Mouse (Mus musculus) neutrophil, adult 5-6 weeks (primary cell): ENCODE results near the gene Cnmd. TPM values are rescaled to one million over a fixed set of nuclear protein-coding genes. Genes with fewer than 3 reads are reported as not detected.
A peak's percentile ranks its signal among the peaks of the same experiment; 100 is the strongest.

Experiments
- ATAC-seq: fragments of 151-379, 151-347 bp; 2 replicates; pipeline ENCODE4 v1.8.0; 2017; ENCODE audit warnings: mild to moderate bottlenecking, moderate TSS enrichment; ENCODE audit not compliant: insufficient number of reproducible peaks, poor library complexity, low FRiP score, severe bottlenecking; ENCODE audit errors: extremely low read depth
- total RNA-seq: library from RNA; stranded (forward); fragments of 200-1000 nt; gene quantifications from 2 replicates; pipeline ENCODE4 v1.2.3, GENCODE M21; 2017

Cnmd gene
- total RNA-seq = not detected in 2 replicates

GRCm38 (mm10) chr14:79662001-79662400 lies at the start of gene Cnmd:
Cnmd (minus strand) TSS chr14:79662170.
- no peak for ATAC-seq

GRCm38 (mm10) chr14:79711301-79711700 lies 49.3 kb upstream of the Cnmd start:
- no peak for ATAC-seq

DNA sequence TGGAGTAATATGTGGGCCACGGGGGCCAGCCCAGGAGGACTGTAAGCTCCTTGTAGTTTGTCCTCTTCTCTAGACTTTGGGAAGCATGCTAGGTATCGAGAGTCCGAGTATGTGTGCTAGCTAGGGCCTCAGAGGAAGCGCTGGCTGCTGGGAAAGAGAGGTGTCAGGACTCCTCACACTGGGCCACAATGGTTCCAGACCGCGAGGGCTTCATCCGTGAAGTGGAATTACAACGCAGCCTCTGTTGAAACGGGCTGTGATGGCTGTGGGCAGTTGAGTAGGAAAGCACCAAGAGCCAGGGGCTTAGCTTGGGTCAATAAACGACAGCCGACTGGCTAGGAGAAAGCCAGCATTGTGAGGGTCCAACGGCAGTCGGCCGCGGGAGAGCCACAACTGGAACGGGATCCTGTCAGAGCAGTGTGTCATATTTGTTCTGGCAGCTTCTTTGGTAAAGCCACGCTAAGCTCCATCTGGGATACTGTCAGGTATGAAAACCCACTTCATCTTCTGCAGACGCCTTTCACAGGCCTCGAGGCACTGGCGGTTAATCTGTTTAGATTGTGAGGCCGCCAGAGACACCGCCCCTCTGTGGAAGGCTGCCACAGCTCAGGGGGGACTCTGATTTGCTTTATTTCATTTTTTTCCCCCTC lies 41.7 kb upstream of the Cnmd start:
- no peak for ATAC-seq

DNA sequence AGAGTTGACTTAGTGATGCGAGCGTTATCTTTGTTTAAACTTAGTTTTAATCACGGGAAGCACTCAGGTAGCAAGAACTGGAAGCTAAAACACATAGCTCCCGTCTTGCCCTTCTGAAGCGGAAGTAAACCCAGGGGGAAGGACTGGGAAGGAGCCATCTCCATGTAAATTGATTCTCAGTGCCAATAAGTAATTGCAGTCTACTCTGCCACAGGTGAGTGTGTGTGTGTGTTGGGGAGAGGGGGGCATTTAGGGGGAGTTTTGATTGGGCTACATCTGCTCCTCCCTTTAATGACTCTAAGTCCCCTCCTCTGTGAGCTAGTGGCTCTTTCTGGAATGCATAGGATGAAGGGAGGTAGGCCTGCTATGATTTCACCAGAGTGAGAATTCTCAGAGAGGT lies 39.6 kb upstream of the Cnmd start:
- ATAC-seq = no peak

DNA sequence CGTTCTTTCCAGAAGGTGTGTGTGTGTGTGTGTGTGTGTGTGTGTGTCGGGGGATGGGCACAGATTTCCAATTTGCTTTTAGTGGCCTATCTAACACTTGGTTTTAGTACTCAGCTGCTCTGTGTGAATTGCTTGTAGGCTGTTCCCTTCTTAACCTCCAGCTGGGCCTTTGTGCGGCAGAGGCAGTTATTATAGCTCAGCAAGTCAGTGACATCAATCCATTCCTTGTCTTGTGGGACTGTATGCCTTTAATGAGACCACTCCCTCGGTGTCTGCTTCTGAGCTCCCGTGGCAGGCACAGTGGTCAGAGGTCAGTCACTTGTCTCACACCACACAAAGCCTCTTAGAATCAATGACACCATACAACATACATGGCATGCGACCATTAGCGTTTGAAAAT lies 39.1 kb upstream of the Cnmd start:
- no peak for ATAC-seq

DNA sequence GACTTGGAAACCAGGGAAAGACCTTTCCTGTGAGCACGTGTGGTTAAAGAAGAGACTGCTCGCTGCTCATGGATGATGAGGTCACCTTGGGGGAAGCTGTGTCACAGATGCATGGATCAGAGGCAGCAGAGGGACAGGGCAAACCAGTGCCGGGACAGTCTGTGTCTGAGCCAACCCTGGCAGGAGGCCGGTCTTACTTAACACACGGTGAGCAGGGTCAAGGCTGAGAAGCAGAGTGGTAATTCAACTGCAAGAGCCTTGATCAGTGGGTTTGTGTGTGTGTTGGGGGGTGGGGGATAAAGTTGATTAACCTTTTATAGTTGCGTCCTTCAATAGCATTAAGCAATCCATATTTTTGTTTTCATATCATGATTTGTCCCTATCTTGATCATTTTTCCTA lies 37.4 kb upstream of the Cnmd start:
- ATAC-seq = no peak

DNA sequence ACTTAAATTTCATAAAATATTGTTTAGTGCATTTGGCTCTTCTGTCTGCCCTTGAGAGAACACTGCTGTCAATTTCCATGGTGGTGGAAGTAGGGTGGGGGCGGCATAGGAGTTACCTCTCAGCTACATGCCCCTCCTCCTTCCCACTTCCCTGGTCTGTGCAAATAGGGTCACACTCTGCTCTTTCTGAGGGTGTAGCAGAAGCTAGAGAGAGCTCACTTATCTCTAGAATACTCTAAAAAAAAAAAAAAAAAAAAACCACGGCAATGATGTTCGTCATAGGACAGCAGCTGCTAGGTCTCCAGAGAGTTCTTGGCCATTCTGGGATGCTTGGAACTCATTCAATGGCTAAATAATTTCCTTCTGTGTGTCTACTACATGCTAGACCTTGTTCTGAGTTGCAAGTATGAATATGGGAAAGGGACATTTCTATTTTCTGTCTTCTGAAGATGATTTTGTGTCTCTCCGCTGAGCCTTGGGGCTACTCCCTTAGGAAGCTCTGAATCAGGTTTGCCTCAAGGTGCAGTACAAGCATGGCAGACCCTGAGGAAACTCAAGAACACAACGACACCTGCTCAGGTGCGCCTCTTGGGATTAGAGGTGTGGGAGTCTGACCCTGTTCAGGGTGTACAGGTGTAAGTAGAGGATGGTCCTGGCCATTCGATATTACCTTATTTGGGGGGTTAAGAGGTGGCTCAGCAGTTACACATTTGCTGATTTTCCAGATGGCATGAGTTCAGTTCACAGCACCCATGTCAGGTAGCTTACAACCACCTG lies 28.3 kb upstream of the Cnmd start:
- no peak for ATAC-seq

- ATAC-seq = no peak
These were observed 18.7 kb upstream of the Cnmd start for GRCm38 (mm10) chr14:79680652-79681051.

DNA sequence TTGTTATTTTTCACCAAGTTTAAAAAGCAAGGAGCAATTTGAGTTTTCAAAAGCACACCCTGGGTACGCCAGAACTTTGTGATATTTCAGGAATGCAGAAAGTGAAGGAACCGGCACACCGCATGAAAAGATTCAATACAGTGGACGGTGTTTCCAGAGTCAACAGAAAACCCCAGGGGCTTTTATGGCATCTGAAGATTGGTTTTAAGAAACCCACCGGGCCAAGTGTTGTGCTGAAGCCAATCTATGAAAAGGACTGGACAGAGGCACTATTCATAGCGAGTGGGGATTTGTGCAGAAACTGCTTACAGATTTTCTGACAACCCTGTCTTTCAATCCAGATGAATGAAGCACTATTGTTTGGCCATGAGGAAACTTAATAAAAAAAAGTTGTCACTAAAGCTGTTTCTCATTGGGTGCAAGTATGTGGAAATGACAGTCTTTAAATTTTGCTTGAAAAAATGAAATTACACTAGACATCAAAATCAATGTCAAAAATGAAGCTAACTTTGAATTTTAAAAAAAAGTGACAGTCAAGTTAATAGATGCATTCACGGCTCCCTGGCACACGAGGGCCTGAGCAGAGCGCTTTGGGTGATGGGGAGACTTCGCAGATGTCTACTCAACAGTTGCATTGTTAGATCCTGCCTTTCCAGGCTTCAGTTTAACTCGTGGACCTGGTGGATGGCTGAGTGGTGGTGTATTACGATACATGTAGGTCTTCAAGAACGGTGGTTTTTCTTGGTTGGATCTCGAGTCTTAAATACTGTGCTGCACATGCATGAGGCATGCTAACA lies 16.1 kb upstream of the Cnmd start:
- no peak for ATAC-seq

- ATAC-seq = no peak
These were observed 15.3 kb upstream of the Cnmd start for GRCm38 (mm10) chr14:79677108-79677753.

- ATAC-seq = no peak
These were observed 11.4 kb upstream of the Cnmd start for GRCm38 (mm10) chr14:79673083-79674013.

GRCm38 (mm10) chr14:79672567-79672966 lies 10.6 kb upstream of the Cnmd start:
- no peak for ATAC-seq

- ATAC-seq = no peak
These were observed 9.0 kb upstream of the Cnmd start for GRCm38 (mm10) chr14:79671008-79671407.

DNA sequence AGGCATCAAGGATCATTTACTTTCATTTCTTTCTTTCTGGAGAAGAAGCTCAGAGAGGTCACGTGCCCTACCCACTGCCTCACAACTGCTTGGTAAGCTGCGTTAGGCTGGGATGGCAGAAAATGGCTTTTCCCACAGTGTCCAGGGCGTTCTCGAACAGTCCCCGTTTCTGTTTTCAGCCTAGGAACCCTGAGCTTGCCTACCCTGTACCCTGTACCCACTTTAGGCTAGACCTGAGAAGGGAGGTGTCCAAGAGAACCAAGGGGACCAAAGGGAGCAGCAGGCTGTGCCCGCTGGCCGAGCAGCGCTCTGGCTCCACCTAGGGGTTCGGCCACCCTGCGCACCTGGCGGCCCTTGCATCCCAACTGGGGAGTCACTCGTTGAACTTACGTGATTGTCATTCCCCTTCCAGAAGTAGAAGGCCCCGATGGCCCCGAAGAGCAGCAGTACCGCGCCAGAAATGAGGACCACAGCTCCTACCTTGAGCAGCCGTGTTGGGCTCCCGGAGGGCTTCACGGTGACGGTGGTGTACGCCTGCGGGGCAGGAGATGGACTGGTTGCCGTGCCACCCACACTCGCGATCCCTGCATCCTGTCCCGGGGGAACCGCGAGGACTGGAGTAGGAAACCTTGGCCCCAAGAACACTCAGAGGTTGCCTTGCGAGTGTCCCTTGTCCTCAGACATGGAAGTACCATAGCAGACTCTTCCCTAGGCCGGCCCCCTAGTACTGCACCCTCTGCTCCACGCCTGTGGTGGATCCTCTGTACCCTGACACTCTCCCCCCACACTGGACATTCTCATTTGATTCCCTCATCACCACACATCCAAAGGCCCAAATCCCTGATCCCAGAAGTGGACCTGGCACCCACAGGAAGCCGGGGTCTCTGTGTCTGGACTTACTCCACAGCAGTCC lies 709 bp downstream of the Cnmd start:
- ATAC-seq = peak; percentile 62

- no peak for ATAC-seq
These were observed 1.5 kb downstream of the Cnmd start for GRCm38 (mm10) chr14:79660467-79660866.

- no peak for ATAC-seq
These were observed 3.0 kb downstream of the Cnmd start for GRCm38 (mm10) chr14:79658748-79659508.

DNA sequence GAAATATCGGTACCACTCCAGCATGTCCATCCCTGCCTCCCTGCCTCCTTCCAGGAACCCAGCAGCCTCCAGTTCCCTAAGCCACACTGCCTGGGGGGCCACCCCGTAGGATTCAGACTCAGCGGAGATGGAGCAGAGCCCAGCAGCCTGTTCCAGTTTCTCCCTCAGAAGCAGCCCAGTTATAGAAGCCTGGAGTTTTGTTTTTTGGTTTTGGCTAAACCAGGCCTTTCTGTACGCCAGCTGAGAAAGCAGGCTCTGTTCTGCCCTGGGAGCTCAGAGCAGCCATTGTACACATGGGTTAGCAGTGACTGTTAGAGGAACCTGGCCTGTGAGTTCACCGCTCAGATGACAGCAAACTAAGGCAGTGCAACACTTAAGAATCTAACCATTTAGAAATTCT lies 3.7 kb downstream of the Cnmd start:
- ATAC-seq = no peak
